ENCODE assay signal across 10 mouse cellular contexts in genomic region chr2:118743261-118743943, GRCm38 (mm10). TPM values are rescaled to one million over a fixed set of nuclear protein-coding genes. Genes with fewer than 3 reads are reported as not detected.
DNase-seq lines count a peak whose midpoint lies in the region; ATAC-seq and TF ChIP-seq lines count a peak whose summit lies in the region.
"Had no signal": no experiment of that assay in that cellular context is flagged by ENCODE, and none has a peak within 500 bp of the region (broad histone marks: within the 10 kb centered on the region; RNA-seq: fewer than 3 reads in every experiment).

No protein-coding gene starts in this region.

- no peak overlapping the region for H3K9ac ChIP-seq in liver, adult 2 months (ENCODE audit: low read depth, low read length)
- no peak overlapping the region for H3K9ac ChIP-seq in liver, embryonic 12.5 days
- H3K9ac ChIP-seq: heart, embryonic 15.5 days; neural tube, embryonic 12.5 days had no signal

- no peak for TF ChIP-seq POLR2A in liver, adult 2 months (IDR thresholded peaks at IDR 0.05; ENCODE audit: extremely low read depth, insufficient read depth, low read length)
- no peak for TF ChIP-seq POLR2A in bone marrow macrophage, adult 2 months (IDR thresholded peaks at IDR 0.05; ENCODE audit: borderline replicate concordance, low read depth, low read length)

- no peak overlapping the region for H3K4me3 ChIP-seq in liver, adult 2 months (ENCODE audit: insufficient read depth, low read depth, low read length)
- no peak overlapping the region for H3K4me3 ChIP-seq in liver, embryonic 12.5 days
- H3K4me3 ChIP-seq in bone marrow macrophage, adult 2 months (ENCODE audit: insufficient read depth, low read length), result no peak overlapping the region
- H3K4me3 ChIP-seq: heart, embryonic 15.5 days; neural tube, embryonic 12.5 days had no signal

- no peak overlapping the region for H3K4me2 ChIP-seq in liver, embryonic 12.5 days
- H3K4me2 ChIP-seq: heart, embryonic 15.5 days; neural tube, embryonic 12.5 days had no signal

- no peak for DNase-seq in cerebellum, postnatal 4 days (ENCODE audit: low spot score in 2 of 2)
- DNase-seq in liver, adult 2 months (ENCODE audit: extremely low read depth, low read depth, low spot score), result peak; percentile 55
- no peak for DNase-seq in c-Kit-positive CD71-positive TER-119-positive erythroid progenitor cells, embryonic 14.5 days (ENCODE audit: low spot score)

- 30% methylated on average over 8 of the region's 8 CpGs for WGBS in liver, adult 2 months
- 27% methylated on average over 8 of the region's 8 CpGs for WGBS in liver, embryonic 12.5 days (ENCODE audit: insufficient replicate concordance)

- no peaks in the 10 kb centered on the region for H3K27me3 ChIP-seq in liver, adult 2 months (ENCODE audit: control insufficient read depth, insufficient read depth, low read length)
- peaks cover 35% of the 10 kb centered on the region for H3K27me3 ChIP-seq in liver, embryonic 12.5 days (replicated peaks)

- H3K27ac ChIP-seq in liver, adult 2 months (replicated peaks; ENCODE audit: insufficient read depth, low read depth, low read length), result no peak overlapping the region
- no peak overlapping the region for H3K27ac ChIP-seq in liver, embryonic 12.5 days
- no peak overlapping the region for H3K27ac ChIP-seq in bone marrow macrophage, adult 2 months (ENCODE audit: insufficient read depth, low read depth, low read length)
- H3K27ac ChIP-seq: heart, embryonic 15.5 days; neural tube, embryonic 12.5 days had no signal

- 0 out of 2 replicates have a peak, but pooled peaks cover 8% of the 10 kb centered on the region for H3K79me2 ChIP-seq in liver, adult 2 months (ENCODE audit: control insufficient read depth, insufficient read depth, low read length)

- no peaks in the 10 kb centered on the region for H3K9me3 ChIP-seq in liver, embryonic 12.5 days (replicated peaks)
- H3K9me3 ChIP-seq: heart, embryonic 15.5 days; neural tube, embryonic 12.5 days had no signal

- H3K4me1 ChIP-seq in liver, adult 2 months (ENCODE audit: control insufficient read depth, insufficient read depth, low read length), result peaks cover 7% of the 10 kb centered on the region; the same call in 1 of the 2 replicates
- H3K4me1 ChIP-seq in liver, embryonic 12.5 days, result peaks cover 47% of the 10 kb centered on the region
- peaks cover 23% of the 10 kb centered on the region for H3K4me1 ChIP-seq in bone marrow macrophage, adult 2 months (ENCODE audit: control insufficient read depth, insufficient read depth, low read length)

- peak; percentile 54 for TF ChIP-seq CTCF in liver, adult 2 months (IDR thresholded peaks at IDR 0.05; ENCODE audit: low read depth, low read length)
- TF ChIP-seq CTCF in bone marrow macrophage, adult 2 months (IDR thresholded peaks at IDR 0.05; ENCODE audit: low read depth, low read length), result peak; percentile 37

- 0 out of 2 replicates have a peak, but pooled peaks have one; percentile 15 for ATAC-seq in cerebellum, adult (ENCODE audit: insufficient number of reproducible peaks, low FRiP score, low TSS enrichment)
- ATAC-seq in liver, embryonic 12.5 days, result no peak
- peak; percentile 62 to 63; a peak in 3 of 4 replicates for ATAC-seq in hematopoietic stem cell, adult 5-6 weeks (replicated peaks in 1 of 2; ENCODE audit: insufficient read depth in 1 of 2, low FRiP score in 2 of 2, low TSS enrichment in 1 of 2, low read depth in 1 of 2, poor library complexity in 2 of 2, severe bottlenecking in 2 of 2)
- ATAC-seq in neutrophil, adult 5-6 weeks (ENCODE audit: extremely low read depth, insufficient number of reproducible peaks, low FRiP score, poor library complexity, severe bottlenecking), result peak; percentile 64

- no peaks in the 10 kb centered on the region for H3K36me3 ChIP-seq in liver, adult 2 months (ENCODE audit: control insufficient read depth, insufficient read depth, low read length)
- H3K36me3 ChIP-seq in liver, embryonic 12.5 days, result peaks cover 3% of the 10 kb centered on the region
- H3K36me3 ChIP-seq: heart, embryonic 15.5 days; neural tube, embryonic 12.5 days had no signal

RNA-seq across cellular contexts. Expression of gene Inafm2, which starts 2.2 kb away (rescaled TPM):
- 4.4 and 5.4 TPM in 2 replicates for total RNA-seq in liver, adult 2 months (2014; rRNA removed)
- 4.7 TPM in 2 replicates for polyA plus RNA-seq in liver, adult 2 months (2012; rRNA removed)
- polyA plus RNA-seq in liver, embryonic 12.5 days (2016; fragmentation: Nextera tagmentation; extraction: Ambion mirVana), result 23.1 TPM in 2 replicates
- polyA plus RNA-seq in bone marrow macrophage, adult 2 months (2012; ENCODE audit: insufficient read depth, insufficient read length, missing spikeins), result 11.3 and 11.6 TPM in 2 replicates
- 17.7 and 23.0 TPM in 2 replicates for total RNA-seq in hematopoietic stem cell, adult 5-6 weeks (2017)
- total RNA-seq in neutrophil, adult 5-6 weeks (2017), result 19.8 and 20.9 TPM in 2 replicates

RNA-seq across cellular contexts. Expression of gene Plcb2, which starts 15.2 kb away (rescaled TPM):
- total RNA-seq in liver, adult 2 months (2014; rRNA removed), result 1.2 and 1.7 TPM in 2 replicates
- 0.68 and 0.80 TPM in 2 replicates for polyA plus RNA-seq in liver, adult 2 months (2012; rRNA removed)
- polyA plus RNA-seq in liver, embryonic 12.5 days (2016; fragmentation: Nextera tagmentation; extraction: Ambion mirVana), result 2.5 and 2.6 TPM in 2 replicates
- 41.1 and 53.8 TPM in 2 replicates for polyA plus RNA-seq in bone marrow macrophage, adult 2 months (2012; ENCODE audit: insufficient read depth, insufficient read length, missing spikeins)
- 67.8 and 118 TPM in 2 replicates for total RNA-seq in hematopoietic stem cell, adult 5-6 weeks (2017)
- total RNA-seq in neutrophil, adult 5-6 weeks (2017), result 87.3 and 90.5 TPM in 2 replicates

RNA-seq across cellular contexts. Expression of gene Ccdc9b, which starts 19.1 kb away (rescaled TPM):
- total RNA-seq in liver, adult 2 months (2014; rRNA removed), result 1.1 and 1.9 TPM in 2 replicates
- 0.68 and 0.94 TPM in 2 replicates for polyA plus RNA-seq in liver, adult 2 months (2012; rRNA removed)
- polyA plus RNA-seq in liver, embryonic 12.5 days (2016; fragmentation: Nextera tagmentation; extraction: Ambion mirVana), result 0.36 and 0.39 TPM in 2 replicates
- 0.23 TPM in 1 of 2 replicates, not detected in the other for polyA plus RNA-seq in bone marrow macrophage, adult 2 months (2012; ENCODE audit: insufficient read depth, insufficient read length, missing spikeins)
- 2.1 and 2.8 TPM in 2 replicates for total RNA-seq in hematopoietic stem cell, adult 5-6 weeks (2017)
- not detected in 2 replicates for total RNA-seq in neutrophil, adult 5-6 weeks (2017)

RNA-seq across cellular contexts. Expression of gene Phgr1, which starts 29.2 kb away (rescaled TPM):
- not detected in 2 replicates for total RNA-seq in liver, adult 2 months (2014; rRNA removed)
- polyA plus RNA-seq in liver, adult 2 months (2012; rRNA removed), result 1.0 and 1.6 TPM in 2 replicates
- not detected in 2 replicates for polyA plus RNA-seq in liver, embryonic 12.5 days (2016; fragmentation: Nextera tagmentation; extraction: Ambion mirVana)
- not detected in 2 replicates for polyA plus RNA-seq in bone marrow macrophage, adult 2 months (2012; ENCODE audit: insufficient read depth, insufficient read length, missing spikeins)
- total RNA-seq in hematopoietic stem cell, adult 5-6 weeks (2017), result not detected in 2 replicates
- not detected in 2 replicates for total RNA-seq in neutrophil, adult 5-6 weeks (2017)
- polyA plus RNA-seq: heart, embryonic 15.5 days; neural tube, embryonic 12.5 days had no signal

RNA-seq across cellular contexts. Expression of gene Disp2, which starts 36.1 kb away (rescaled TPM):
- 1.0 and 1.3 TPM in 2 replicates for total RNA-seq in liver, adult 2 months (2014; rRNA removed)
- 1.3 and 1.5 TPM in 2 replicates for polyA plus RNA-seq in liver, adult 2 months (2012; rRNA removed)
- polyA plus RNA-seq in liver, embryonic 12.5 days (2016; fragmentation: Nextera tagmentation; extraction: Ambion mirVana), result 0.35 and 0.37 TPM in 2 replicates
- polyA plus RNA-seq in bone marrow macrophage, adult 2 months (2012; ENCODE audit: insufficient read depth, insufficient read length, missing spikeins), result not detected in 2 replicates
- total RNA-seq in hematopoietic stem cell, adult 5-6 weeks (2017), result not detected in 2 replicates
- total RNA-seq in neutrophil, adult 5-6 weeks (2017), result not detected in 2 replicates

Comparison
In these comparisons a context has a peak if more than half of its experiments do, and no peak if none do; other contexts are left out.
1. RNA of gene Plcb2, which starts 15.2 kb away (total RNA-seq): 87.3 to 90.5 TPM in neutrophil, adult 5-6 weeks and 67.8 to 118 TPM in hematopoietic stem cell, adult 5-6 weeks; 1.2 to 1.7 TPM in liver, adult 2 months; every median in the first group is over 10 times any median in the second.